Mouse (Mus musculus): ENCODE data around the gene Ncoa5. TPM values are rescaled to one million over a fixed set of nuclear protein-coding genes. Genes with fewer than 3 reads are reported as not detected.

The Ncoa5 gene
- polyA plus RNA-seq, 1 experiment = not detected

- Histone ChIP-seq H3K4me1 (ENCODE audit: control insufficient read depth, insufficient read depth, low read length) (peaks cover 40% of the 10 kb centered on the region), H3K27ac (ENCODE audit: insufficient read depth, low read depth, low read length) (no peak overlapping the region), H3K4me3 (ENCODE audit: insufficient read depth, low read depth, low read length) (no peak overlapping the region)
- TF ChIP-seq POLR2A (IDR thresholded peaks at IDR 0.05; ENCODE audit: insufficient read depth, low read depth, low read length) = no peak
- TF ChIP-seq CTCF (IDR thresholded peaks at IDR 0.05; ENCODE audit: insufficient read depth, low read depth, low read length) = no peak
- 42% methylated on average over 10 of the region's 10 CpGs for WGBS
Measured at GRCm38 (mm10) chr2:164991808-164992207, 42.9 kb downstream of the Ncoa5 start.

- Histone ChIP-seq H3K4me1 (ENCODE audit: control insufficient read depth, insufficient read depth, low read length) (peaks cover 37% of the 10 kb centered on the region), H3K27ac (ENCODE audit: insufficient read depth, low read depth, low read length) (no peak overlapping the region), H3K4me3 (ENCODE audit: insufficient read depth, low read depth, low read length) (no peak overlapping the region)
- WGBS = 72% methylated on average over 3 of the region's 3 CpGs
- TF ChIP-seq CTCF (IDR thresholded peaks at IDR 0.05; ENCODE audit: insufficient read depth, low read depth, low read length) (no peak), POLR2A (IDR thresholded peaks at IDR 0.05; ENCODE audit: insufficient read depth, low read depth, low read length) (no peak)
Measured at GRCm38 (mm10) chr2:164991111-164991510, 43.6 kb downstream of the Ncoa5 start.

GRCm38 (mm10) chr2:164988777-164989176, 45.9 kb downstream of the Ncoa5 start:
- peaks cover 13% of the 10 kb centered on the region for H3K4me1 ChIP-seq (ENCODE audit: control insufficient read depth, insufficient read depth, low read length)
- no peak for TF ChIP-seq POLR2A (IDR thresholded peaks at IDR 0.05; ENCODE audit: insufficient read depth, low read depth, low read length)
- no peak for TF ChIP-seq CTCF (IDR thresholded peaks at IDR 0.05; ENCODE audit: insufficient read depth, low read depth, low read length)
- WGBS = 71% methylated on average over 13 of the region's 13 CpGs
- no peak overlapping the region for H3K4me3 ChIP-seq (ENCODE audit: insufficient read depth, low read depth, low read length)
- no peak overlapping the region for H3K27ac ChIP-seq (ENCODE audit: insufficient read depth, low read depth, low read length)

DNA sequence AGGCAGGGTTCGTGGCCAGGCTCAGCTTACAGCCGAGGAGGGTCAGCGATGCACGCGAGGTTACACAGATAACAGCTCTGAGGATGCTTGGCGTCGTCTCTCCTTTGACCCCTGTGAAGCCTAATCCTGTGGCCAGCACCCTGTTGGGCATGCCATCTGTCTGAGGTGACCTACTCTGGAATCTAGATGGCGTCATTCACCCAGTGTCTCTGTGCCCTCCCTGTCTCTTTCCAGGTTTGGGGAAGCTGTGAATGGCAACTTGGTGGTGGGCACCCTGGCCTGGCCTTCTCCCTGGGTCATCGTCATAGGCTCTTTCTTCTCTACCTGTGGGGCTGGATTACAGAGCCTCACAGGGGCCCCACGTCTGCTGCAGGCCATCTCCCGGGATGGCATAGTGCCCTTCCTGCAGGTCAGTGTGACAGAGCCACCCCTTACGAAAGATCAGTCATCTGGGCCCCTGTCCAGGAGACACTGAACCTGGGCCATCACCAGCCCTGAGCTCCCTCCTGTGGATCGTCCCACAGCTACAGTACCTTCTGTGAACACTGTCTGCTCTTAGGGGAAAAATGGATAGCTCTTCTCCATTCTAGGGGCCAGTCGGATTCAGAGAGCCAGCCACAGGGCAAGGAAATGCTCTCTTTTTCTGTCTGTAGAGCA, 48.2 kb downstream of the Ncoa5 start:
- peaks cover 11% of the 10 kb centered on the region for H3K4me1 ChIP-seq (ENCODE audit: control insufficient read depth, insufficient read depth, low read length)
- H3K27ac ChIP-seq (ENCODE audit: insufficient read depth, low read depth, low read length) = no peak overlapping the region
- no peak for TF ChIP-seq POLR2A (IDR thresholded peaks at IDR 0.05; ENCODE audit: insufficient read depth, low read depth, low read length)
- no peak for TF ChIP-seq CTCF (IDR thresholded peaks at IDR 0.05; ENCODE audit: insufficient read depth, low read depth, low read length)
- 83% methylated on average over 14 of the region's 14 CpGs for WGBS
- no peak overlapping the region for H3K4me3 ChIP-seq (ENCODE audit: insufficient read depth, low read depth, low read length)

GRCm38 (mm10) chr2:164985962-164986361, 48.7 kb downstream of the Ncoa5 start:
- H3K4me1 ChIP-seq (ENCODE audit: control insufficient read depth, insufficient read depth, low read length) = peaks cover 13% of the 10 kb centered on the region
- no peak overlapping the region for H3K4me3 ChIP-seq (ENCODE audit: insufficient read depth, low read depth, low read length)
- 70% methylated on average over 6 of the region's 6 CpGs for whole genome bisulfite sequencing
- no peak overlapping the region for H3K27ac ChIP-seq (ENCODE audit: insufficient read depth, low read depth, low read length)
- TF ChIP-seq POLR2A (IDR thresholded peaks at IDR 0.05; ENCODE audit: insufficient read depth, low read depth, low read length) (no peak), CTCF (IDR thresholded peaks at IDR 0.05; ENCODE audit: insufficient read depth, low read depth, low read length) (no peak)

GRCm38 (mm10) chr2:164979749-164980148, 54.9 kb downstream of the Ncoa5 start:
- TF ChIP-seq CTCF (IDR thresholded peaks at IDR 0.05; ENCODE audit: insufficient read depth, low read depth, low read length) (no peak), POLR2A (IDR thresholded peaks at IDR 0.05; ENCODE audit: insufficient read depth, low read depth, low read length) (no peak)
- 40% methylated on average over 7 of the region's 7 CpGs for WGBS

DNA sequence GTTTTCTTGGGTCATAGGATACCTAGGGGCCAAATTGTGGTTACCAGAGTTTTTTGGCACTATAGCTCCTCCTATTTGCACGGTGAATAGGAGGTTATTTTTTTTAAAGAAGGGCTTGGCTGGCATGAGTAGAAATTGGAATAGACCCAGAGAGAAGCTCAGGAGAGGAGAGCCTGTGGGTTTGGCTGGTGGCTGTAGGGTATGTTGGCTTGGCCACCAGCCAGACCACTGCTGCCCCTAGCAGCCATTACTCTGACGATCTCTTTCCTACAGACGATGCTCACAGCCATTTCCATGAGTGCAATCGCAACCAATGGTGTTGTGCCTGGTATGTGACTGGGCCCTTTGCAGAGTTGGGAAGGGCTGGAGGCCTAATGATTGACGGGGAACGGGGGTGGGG, 59.1 kb downstream of the Ncoa5 start:
- no peak for TF ChIP-seq CTCF (IDR thresholded peaks at IDR 0.05; ENCODE audit: insufficient read depth, low read depth, low read length)
- no peak for TF ChIP-seq POLR2A (IDR thresholded peaks at IDR 0.05; ENCODE audit: insufficient read depth, low read depth, low read length)
- no peak overlapping the region for H3K27ac ChIP-seq (ENCODE audit: insufficient read depth, low read depth, low read length)
- peaks cover 43% of the 10 kb centered on the region for H3K4me1 ChIP-seq (ENCODE audit: control insufficient read depth, insufficient read depth, low read length)

More at GRCm38 (mm10) chr2:164979749-164980148, 54.9 kb downstream of the Ncoa5 start:
- no peak overlapping the region for H3K27ac ChIP-seq (ENCODE audit: insufficient read depth, low read depth, low read length)
- H3K4me3 ChIP-seq (ENCODE audit: insufficient read depth, low read depth, low read length) = no peak overlapping the region
- peaks cover 30% of the 10 kb centered on the region for H3K4me1 ChIP-seq (ENCODE audit: control insufficient read depth, insufficient read depth, low read length)

GRCm38 (mm10) chr2:164972646-164973045, 62.0 kb downstream of the Ncoa5 start:
- Histone ChIP-seq H3K4me1 (ENCODE audit: control insufficient read depth, insufficient read depth, low read length) (peaks cover 47% of the 10 kb centered on the region), H3K27ac (ENCODE audit: insufficient read depth, low read depth, low read length) (no peak overlapping the region), H3K4me3 (ENCODE audit: insufficient read depth, low read depth, low read length) (no peak overlapping the region)
- TF ChIP-seq POLR2A (IDR thresholded peaks at IDR 0.05; ENCODE audit: insufficient read depth, low read depth, low read length) = no peak
- TF ChIP-seq CTCF (IDR thresholded peaks at IDR 0.05; ENCODE audit: insufficient read depth, low read depth, low read length) = no peak
- WGBS = 43% methylated on average over 5 of the region's 5 CpGs

More for the DNA sequence above, 59.1 kb downstream of the Ncoa5 start:
- no peak overlapping the region for H3K4me3 ChIP-seq (ENCODE audit: insufficient read depth, low read depth, low read length)
- WGBS = 59% methylated on average over 6 of the region's 6 CpGs

- TF ChIP-seq CTCF (IDR thresholded peaks at IDR 0.05; ENCODE audit: insufficient read depth, low read depth, low read length) = no peak
- TF ChIP-seq POLR2A (IDR thresholded peaks at IDR 0.05; ENCODE audit: insufficient read depth, low read depth, low read length) = no peak
- 1% methylated on average over 42 of the region's 42 CpGs for WGBS
- peak overlapping the region; percentile 68 for H3K27ac ChIP-seq (ENCODE audit: insufficient read depth, low read depth, low read length)
Measured at GRCm38 (mm10) chr2:164970631-164971196, 64.0 kb downstream of the Ncoa5 start.

More at GRCm38 (mm10) chr2:164970631-164971196, 64.0 kb downstream of the Ncoa5 start:
- Histone ChIP-seq H3K4me3 (ENCODE audit: insufficient read depth, low read depth, low read length) (peak overlapping the region; percentile 75), H3K4me1 (ENCODE audit: control insufficient read depth, insufficient read depth, low read length) (peaks cover 43% of the 10 kb centered on the region)

Measured in olfactory bulb, adult 2 months (tissue).